18 mouse cellular contexts compared by ENCODE assay signal in the genomic region with DNA sequence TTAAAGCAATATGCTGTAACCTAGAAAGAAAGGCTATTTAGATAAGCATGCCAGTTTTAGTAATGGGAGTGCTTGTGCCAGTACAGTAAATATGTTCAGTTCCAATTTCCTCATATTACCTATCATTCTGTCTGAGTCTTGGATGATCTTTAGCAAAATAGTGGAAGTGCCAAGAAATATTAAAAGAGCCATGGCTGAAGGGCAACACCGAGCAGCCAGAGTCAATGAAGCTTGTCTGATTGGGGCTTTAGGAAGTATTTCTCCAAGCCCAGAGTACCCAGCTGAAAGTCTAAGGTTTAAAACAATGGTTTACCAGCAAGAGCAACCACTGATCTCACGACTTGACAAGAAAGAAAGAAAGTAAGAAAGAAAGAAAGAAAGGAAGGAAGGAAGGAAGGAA.
"Had no signal": no experiment of that assay in that cellular context is flagged by ENCODE, and none has a peak within 500 bp of the region (broad histone marks: within the 10 kb centered on the region; RNA-seq: fewer than 3 reads in every experiment).

No protein-coding gene starts in this region.

- H3K4me1 ChIP-seq: midbrain, embryonic 10.5 days; midbrain, embryonic 12.5 days; neural tube, embryonic 13.5 days; neural tube, embryonic 15.5 days had no signal

- H3K9me3 ChIP-seq: midbrain, embryonic 10.5 days; midbrain, embryonic 12.5 days; neural tube, embryonic 13.5 days; neural tube, embryonic 15.5 days had no signal

- H3K36me3 ChIP-seq: midbrain, embryonic 10.5 days; midbrain, embryonic 12.5 days; neural tube, embryonic 13.5 days; neural tube, embryonic 15.5 days had no signal

- ATAC-seq: midbrain, embryonic 16.5 days had no signal

- H3K27me3 ChIP-seq: midbrain, embryonic 12.5 days; neural tube, embryonic 13.5 days; neural tube, embryonic 15.5 days had no signal

- DNase-seq: lung, embryonic 14.5 days; lung, postnatal 10 days; lung, postnatal 4 days; midbrain, embryonic 14.5 days; retina, postnatal 1 day; right cerebral cortex, adult 18-20 months; right cerebral cortex, postnatal 25 days; right cerebral cortex, postnatal 4 days; spleen, adult 18-20 months; thymus, adult 18-20 months; thymus, postnatal 14 days; thymus, postnatal 36 days had no signal

- H3K9ac ChIP-seq: lung, embryonic 14.5 days; midbrain, embryonic 12.5 days; neural tube, embryonic 13.5 days; neural tube, embryonic 15.5 days had no signal

- H3K4me3 ChIP-seq: midbrain, embryonic 10.5 days; midbrain, embryonic 12.5 days; myocyte; neural tube, embryonic 13.5 days; neural tube, embryonic 15.5 days had no signal

- H3K4me2 ChIP-seq: lung, embryonic 14.5 days; midbrain, embryonic 12.5 days; neural tube, embryonic 13.5 days; neural tube, embryonic 15.5 days had no signal

- H3K27ac ChIP-seq: midbrain, embryonic 10.5 days; midbrain, embryonic 12.5 days; neural tube, embryonic 13.5 days; neural tube, embryonic 15.5 days had no signal
